Comparison of ENCODE assay signal across 8 mouse cellular contexts in the genomic region with DNA sequence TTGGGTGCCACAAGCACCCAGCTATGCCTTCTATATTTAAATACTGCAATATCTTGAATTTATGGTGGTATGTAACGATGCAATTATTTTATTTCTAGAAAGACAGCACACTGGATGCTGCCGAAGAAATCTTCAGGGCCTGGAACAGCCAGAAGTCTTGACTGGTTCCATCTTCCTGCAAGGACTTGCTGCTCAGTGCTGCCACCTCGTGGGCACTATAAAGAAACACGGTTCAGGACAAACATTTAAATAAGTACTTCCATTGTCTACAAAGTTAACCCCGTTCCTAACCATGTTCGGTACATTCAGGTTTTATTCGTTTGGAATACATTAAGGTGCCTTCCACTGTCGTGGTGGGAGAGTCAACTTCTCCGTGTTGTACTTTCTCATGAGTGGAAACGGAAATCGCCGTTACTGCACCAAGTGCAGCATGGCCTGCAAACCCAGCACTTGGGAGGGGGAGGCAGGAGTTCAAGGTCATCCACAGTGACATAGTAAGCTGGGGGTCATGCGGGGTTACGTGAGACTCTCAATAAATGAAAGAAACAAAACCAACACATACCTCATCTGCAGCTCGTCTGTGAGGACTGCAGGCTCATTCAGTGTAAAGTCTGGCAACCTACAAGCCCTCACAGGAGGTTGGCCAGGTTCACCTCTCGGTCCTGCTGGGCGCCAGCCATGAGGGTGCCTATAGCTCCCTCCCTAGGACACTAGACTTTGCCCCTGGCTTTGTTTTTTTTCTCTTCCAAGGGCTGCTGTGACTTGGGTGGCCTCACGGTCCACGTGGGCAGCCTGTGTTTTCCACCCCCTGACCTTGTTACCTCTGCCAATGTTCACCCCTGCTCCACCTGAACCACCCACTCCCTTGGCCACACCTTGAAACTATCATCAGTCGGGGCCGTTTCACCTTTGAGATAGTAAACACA. TPM values are rescaled to one million over a fixed set of nuclear protein-coding genes. Genes with fewer than 3 reads are reported as not detected.
DNase-seq lines count a peak whose midpoint lies in the region; ATAC-seq and TF ChIP-seq lines count a peak whose summit lies in the region.

No protein-coding gene starts in this region.

- no peak for DNase-seq in left cerebral cortex, adult 2 months (ENCODE audit: extremely low spot score in 1 of 2, low spot score in 2 of 2)
- DNase-seq in left cerebral cortex, adult 11 months (ENCODE audit: low spot score) = no peak
- peak; percentile 38 for DNase-seq in adrenal gland, adult 2 months
- DNase-seq in lung, embryonic 14.5 days = peak; percentile 87
- DNase-seq in retina, postnatal 1 day = peak; percentile 76
- DNase-seq in layer of hippocampus, adult 8-10 months (ENCODE audit: low spot score in 2 of 2) = no peak

- H3K36me3 ChIP-seq in intestine, postnatal 0 days (ENCODE audit: control insufficient read depth, insufficient read depth) = 0 out of 2 replicates have a peak, but pooled peaks cover 4% of the 10 kb centered on the region
- no peaks in the 10 kb centered on the region for H3K36me3 ChIP-seq in lung, embryonic 14.5 days (ENCODE audit: insufficient read depth)

- peak; percentile 78 for ATAC-seq in intestine, postnatal 0 days
- peak; percentile 42; the same call in 1 of the 2 replicates for ATAC-seq in lung, embryonic 14.5 days (ENCODE audit: insufficient read depth)

- no peaks in the 10 kb centered on the region for H3K4me1 ChIP-seq in embryonic fibroblast, embryonic 13.5 days (ENCODE audit: control insufficient read depth, insufficient read depth, low read length)
- no peaks in the 10 kb centered on the region; the same call in 1 of the 2 replicates for H3K4me1 ChIP-seq in intestine, postnatal 0 days (replicated peaks; ENCODE audit: control insufficient read depth, insufficient read depth, low read length)
- no peaks in the 10 kb centered on the region for H3K4me1 ChIP-seq in lung, embryonic 14.5 days (ENCODE audit: insufficient read depth)

- no peaks in the 10 kb centered on the region for H3K27me3 ChIP-seq in intestine, postnatal 0 days (replicated peaks; ENCODE audit: control insufficient read depth, insufficient read depth, low read length)
- H3K27me3 ChIP-seq in lung, embryonic 14.5 days (ENCODE audit: insufficient read depth, low read length) = no peaks in the 10 kb centered on the region

- TF ChIP-seq POLR2A in embryonic fibroblast, embryonic 13.5 days (IDR thresholded peaks at IDR 0.05; ENCODE audit: low read depth, low read length) = no peak

- no peak overlapping the region for H3K27ac ChIP-seq in left cerebral cortex, adult 2 months
- H3K27ac ChIP-seq in embryonic fibroblast, embryonic 13.5 days (ENCODE audit: insufficient read depth, low read length) = no peak overlapping the region
- peak overlapping the region; percentile 15; the same call in 1 of the 2 replicates for H3K27ac ChIP-seq in intestine, postnatal 0 days (ENCODE audit: low read depth, low read length)
- no peak overlapping the region for H3K27ac ChIP-seq in lung, embryonic 14.5 days (ENCODE audit: low read depth)

- peak; percentile 85 for TF ChIP-seq CTCF in left cerebral cortex, adult 2 months (IDR thresholded peaks at IDR 0.05)
- peak; percentile 68; the same call in 1 of the 2 replicates for TF ChIP-seq CTCF in embryonic fibroblast, embryonic 13.5 days (IDR thresholded peaks at IDR 0.05; ENCODE audit: borderline replicate concordance, insufficient read depth, low read length)
- TF ChIP-seq CTCF in intestine, postnatal 0 days (IDR thresholded peaks at IDR 0.05; ENCODE audit: low read depth) = peak; percentile 93
- TF ChIP-seq CTCF in lung, embryonic 14.5 days (IDR thresholded peaks at IDR 0.05; ENCODE audit: low read depth) = peak; percentile 84

- intact Hi-C loops in left cerebral cortex, adult 2 months (cut with DNase I) = no loop called here

- H3K4me2 ChIP-seq in intestine, postnatal 0 days (replicated peaks; ENCODE audit: low read depth) = peak overlapping the region; percentile 32
- no peak overlapping the region for H3K4me2 ChIP-seq in lung, embryonic 14.5 days

- H3K9me3 ChIP-seq in intestine, postnatal 0 days (ENCODE audit: control insufficient read depth) = no peaks in the 10 kb centered on the region
- H3K9me3 ChIP-seq in lung, embryonic 14.5 days (ENCODE audit: low read depth, low read length) = no peaks in the 10 kb centered on the region

- no peak overlapping the region for H3K4me3 ChIP-seq in left cerebral cortex, adult 2 months
- H3K4me3 ChIP-seq in embryonic fibroblast, embryonic 13.5 days (ENCODE audit: insufficient read depth, low read length) = no peak overlapping the region
- H3K4me3 ChIP-seq in intestine, postnatal 0 days (ENCODE audit: low read depth, low read length) = no peak overlapping the region
- no peak overlapping the region for H3K4me3 ChIP-seq in lung, embryonic 14.5 days (ENCODE audit: low read depth, low read length)

- WGBS in intestine, postnatal 0 days = 48% methylated on average over 21 of the region's 21 CpGs
- WGBS in lung, embryonic 14.5 days = 59% methylated on average over 21 of the region's 21 CpGs

- H3K9ac ChIP-seq in intestine, postnatal 0 days (ENCODE audit: low read depth, low read length) = no peak overlapping the region
- H3K9ac ChIP-seq in lung, embryonic 14.5 days = no peak overlapping the region

RNA-seq across cellular contexts. Expression of a gene that starts 20.6 kb away (rescaled TPM):
- total RNA-seq in left cerebral cortex, adult 2 months (2021) = 10 to 100 TPM; 41.6 to 45.6 TPM
- total RNA-seq in adrenal gland, adult 2 months (2021) = 10 to 100 TPM; 58.6 to 69.1 TPM
- polyA plus RNA-seq in adrenal gland, adult 2 months (2012; rRNA removed) = 9.3 and 12.4 TPM in 2 replicates
- polyA plus RNA-seq in embryonic fibroblast, embryonic 13.5 days (2011; ENCODE audit: insufficient read length, low read depth, missing spikeins) = 35.2 and 36.0 TPM in 2 replicates
- 73.6 and 79.4 TPM in 2 replicates for polyA plus RNA-seq in intestine, postnatal 0 days (2015; fragmentation: Nextera tagmentation; extraction: Ambion mirVana)
- polyA plus RNA-seq in lung, embryonic 14.5 days (2014; fragmentation: Nextera tagmentation; extraction: Ambion mirVana) = 81.7 and 85.3 TPM in 2 replicates
- total RNA-seq in layer of hippocampus, adult 8-10 months (2022) = 10 to 100 TPM; 38.3 to 41.4 (median 39.4) TPM

RNA-seq across cellular contexts. Expression of a gene that starts 43.4 kb away (rescaled TPM):
- 1 to 10 TPM; 5.1 to 7.6 TPM for total RNA-seq in left cerebral cortex, adult 2 months (2021)
- 10 to 100 TPM; 30.7 to 36.2 TPM for total RNA-seq in adrenal gland, adult 2 months (2021)
- 1.5 and 2.5 TPM in 2 replicates for polyA plus RNA-seq in adrenal gland, adult 2 months (2012; rRNA removed)
- polyA plus RNA-seq in embryonic fibroblast, embryonic 13.5 days (2011; ENCODE audit: insufficient read length, low read depth, missing spikeins) = 10.8 and 18.8 TPM in 2 replicates
- polyA plus RNA-seq in intestine, postnatal 0 days (2015; fragmentation: Nextera tagmentation; extraction: Ambion mirVana) = 2.0 and 2.3 TPM in 2 replicates
- polyA plus RNA-seq in lung, embryonic 14.5 days (2014; fragmentation: Nextera tagmentation; extraction: Ambion mirVana) = 17.6 and 17.8 TPM in 2 replicates
- 1 to 10 TPM; 5.5 to 8.6 (median 6.3) TPM for total RNA-seq in layer of hippocampus, adult 8-10 months (2022)

Comparison
In these comparisons a context has a peak if more than half of its experiments do, and no peak if none do; other contexts are left out.
1. DNase-seq: peak in adrenal gland, adult 2 months (single experiment), lung, embryonic 14.5 days (single experiment) and retina, postnatal 1 day (single experiment); none in left cerebral cortex, adult 2 months (0 of 2), left cerebral cortex, adult 11 months (single experiment) and layer of hippocampus, adult 8-10 months (0 of 2).
2. Peak in every context shown above with its lines, with median percentiles within 50 percentile points of each other: CTCF ChIP-seq.